ENCODE assay signal across 9 mouse cellular contexts in the genomic region with DNA sequence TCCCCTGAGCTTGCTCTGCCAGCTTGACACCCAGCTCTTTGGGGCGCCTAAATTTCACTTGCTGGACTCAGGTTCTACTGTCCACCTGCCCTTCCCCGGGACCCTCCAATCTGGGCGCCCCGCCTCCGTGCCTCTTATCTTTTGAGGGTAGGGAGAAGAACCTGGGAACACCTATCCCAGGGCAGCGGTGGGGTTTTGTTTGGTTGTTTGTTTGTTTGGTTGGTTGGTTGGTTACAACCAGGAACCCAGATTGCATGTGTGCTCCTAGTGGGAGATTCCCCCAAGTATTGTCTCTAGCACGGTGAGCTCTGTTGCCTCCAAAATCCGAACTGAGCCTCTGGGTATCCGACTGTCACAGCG. TPM values are rescaled to one million over a fixed set of nuclear protein-coding genes. Genes with fewer than 3 reads are reported as not detected.
DNase-seq lines count a peak whose midpoint lies in the region; ATAC-seq and TF ChIP-seq lines count a peak whose summit lies in the region.
"Had no signal": no experiment of that assay in that cellular context is flagged by ENCODE, and none has a peak within 500 bp of the region (broad histone marks: within the 10 kb centered on the region; RNA-seq: fewer than 3 reads in every experiment).

No protein-coding gene starts in this region.

- H3K79me2 ChIP-seq in heart, adult 2 months (replicated peaks; ENCODE audit: control insufficient read depth, insufficient read depth, low read length), result no peaks in the 10 kb centered on the region

- no peak for TF ChIP-seq EP300 in heart, adult 2 months (IDR thresholded peaks at IDR 0.05; ENCODE audit: insufficient read depth, low read depth, low read length)

- H3K9ac ChIP-seq in heart, embryonic 12.5 days, result peak overlapping the region; percentile 67; the same call in 1 of the 2 replicates
- H3K9ac ChIP-seq in heart, adult 2 months (ENCODE audit: low read depth, low read length), result no peak overlapping the region
- peak overlapping the region; percentile 51 for H3K9ac ChIP-seq in hindbrain, embryonic 14.5 days
- H3K9ac ChIP-seq in midbrain, embryonic 11.5 days (ENCODE audit: low read length), result peak overlapping the region; percentile 59; the same call in 1 of the 2 replicates

- TF ChIP-seq CTCF in heart, adult 2 months (IDR thresholded peaks at IDR 0.05), result no peak

- no peak overlapping the region for H3K27ac ChIP-seq in heart, embryonic 12.5 days (ENCODE audit: poor library complexity, severe bottlenecking)
- H3K27ac ChIP-seq in heart, adult 2 months, result no peak overlapping the region
- no peak overlapping the region for H3K27ac ChIP-seq in hindbrain, embryonic 14.5 days
- H3K27ac ChIP-seq in midbrain, embryonic 11.5 days (ENCODE audit: low read depth, low read length), result no peak overlapping the region

- peaks cover 76% of the 10 kb centered on the region for H3K27me3 ChIP-seq in heart, embryonic 12.5 days (replicated peaks)
- H3K27me3 ChIP-seq in heart, adult 2 months (ENCODE audit: control insufficient read depth, insufficient read depth, low read length), result peaks cover 16% of the 10 kb centered on the region
- peaks cover 43% of the 10 kb centered on the region for H3K27me3 ChIP-seq in hindbrain, embryonic 14.5 days (ENCODE audit: control insufficient read depth, insufficient read depth, low read length)
- H3K27me3 ChIP-seq in midbrain, embryonic 11.5 days (ENCODE audit: control insufficient read depth, insufficient read depth, low read length), result peaks cover 33% of the 10 kb centered on the region

- peak overlapping the region; percentile 98 for H3K4me2 ChIP-seq in heart, embryonic 12.5 days
- peak overlapping the region; percentile 82 for H3K4me2 ChIP-seq in hindbrain, embryonic 14.5 days (replicated peaks)
- peak overlapping the region; percentile 75 for H3K4me2 ChIP-seq in midbrain, embryonic 11.5 days

- intact Hi-C loops in heart, adult 2 months (cut with DNase I), result no loop called here

- H3K36me3 ChIP-seq in heart, embryonic 12.5 days, result no peaks in the 10 kb centered on the region
- no peaks in the 10 kb centered on the region for H3K36me3 ChIP-seq in heart, adult 2 months (ENCODE audit: control insufficient read depth, insufficient read depth, low read length)
- no peaks in the 10 kb centered on the region for H3K36me3 ChIP-seq in hindbrain, embryonic 14.5 days (replicated peaks; ENCODE audit: control insufficient read depth, insufficient read depth)
- H3K36me3 ChIP-seq in midbrain, embryonic 11.5 days (ENCODE audit: control insufficient read depth, insufficient read depth, low read length), result no peaks in the 10 kb centered on the region

- peak overlapping the region; percentile 60 for H3K4me3 ChIP-seq in heart, embryonic 12.5 days
- no peak overlapping the region; the same call in 1 of the 2 replicates for H3K4me3 ChIP-seq in heart, adult 2 months
- H3K4me3 ChIP-seq in hindbrain, embryonic 14.5 days (replicated peaks; ENCODE audit: low read length), result peak overlapping the region; percentile 42
- peak overlapping the region; percentile 46 for H3K4me3 ChIP-seq in midbrain, embryonic 11.5 days (ENCODE audit: low read depth, low read length)

- no peaks in the 10 kb centered on the region for H3K9me3 ChIP-seq in heart, embryonic 12.5 days (replicated peaks)
- no peaks in the 10 kb centered on the region for H3K9me3 ChIP-seq in hindbrain, embryonic 14.5 days (ENCODE audit: control insufficient read depth, low read length)
- no peaks in the 10 kb centered on the region for H3K9me3 ChIP-seq in midbrain, embryonic 11.5 days (ENCODE audit: control insufficient read depth, low read length)

- no peak for DNase-seq in heart, adult 2 months
- DNase-seq in R1 (ENCODE audit: low read depth, low spot score), result peak; percentile 30
- no peak for DNase-seq in hindbrain, embryonic 14.5 days (ENCODE audit: low spot score)
- peak; percentile 94 for DNase-seq in midbrain, embryonic 11.5 days (ENCODE audit: low spot score, missing footprints)
- DNase-seq in urinary bladder, adult 18-20 months (ENCODE audit: low spot score in 2 of 2), result no peak
- no peak for DNase-seq in spleen, adult 12 weeks (ENCODE audit: low spot score)
- no peak for DNase-seq in ovary, adult 18-20 months (ENCODE audit: low spot score)

- WGBS in heart, embryonic 12.5 days, result under 1% methylated on average over 10 of the region's 10 CpGs
- WGBS in heart, adult 2 months, result 3% methylated on average over 10 of the region's 10 CpGs
- 1% methylated on average over 10 of the region's 10 CpGs for WGBS in hindbrain, embryonic 14.5 days
- WGBS in midbrain, embryonic 11.5 days, result 2% methylated on average over 10 of the region's 10 CpGs

- no peak for ATAC-seq in heart, embryonic 12.5 days (ENCODE audit: insufficient number of reproducible peaks, low FRiP score)
- ATAC-seq in hindbrain, embryonic 14.5 days (ENCODE audit: low FRiP score), result no peak
- no peak for ATAC-seq in midbrain, embryonic 11.5 days (ENCODE audit: low FRiP score)

- TF ChIP-seq POLR2A in heart, adult 2 months (IDR thresholded peaks at IDR 0.05; ENCODE audit: insufficient read depth, low read depth, low read length), result no peak

- peaks cover 12% of the 10 kb centered on the region for H3K4me1 ChIP-seq in heart, embryonic 12.5 days (replicated peaks)
- H3K4me1 ChIP-seq in heart, adult 2 months (ENCODE audit: control insufficient read depth, insufficient read depth, low read length), result no peaks in the 10 kb centered on the region
- H3K4me1 ChIP-seq in hindbrain, embryonic 14.5 days (replicated peaks; ENCODE audit: control insufficient read depth, insufficient read depth, low read length), result peaks cover 12% of the 10 kb centered on the region
- H3K4me1 ChIP-seq in midbrain, embryonic 11.5 days (ENCODE audit: control insufficient read depth, insufficient read depth, low read length), result peaks cover 12% of the 10 kb centered on the region

RNA-seq across cellular contexts. Expression of gene Npy, which starts 0.3 kb away (rescaled TPM):
- polyA plus RNA-seq in heart, embryonic 12.5 days (2016; fragmentation: Nextera tagmentation; extraction: Ambion mirVana), result 2.7 and 3.5 TPM in 2 replicates
- not detected for total RNA-seq in heart, adult 2 months (2021)
- 5.3 and 7.1 TPM in 2 replicates for polyA plus RNA-seq in heart, adult 2 months (2012; rRNA removed)
- 212 and 306 TPM in 2 replicates for polyA plus RNA-seq in hindbrain, embryonic 14.5 days (2014; fragmentation: Nextera tagmentation; extraction: Ambion mirVana)
- 2.1 and 3.0 TPM in 2 replicates for polyA plus RNA-seq in midbrain, embryonic 11.5 days (2014; fragmentation: Nextera tagmentation; extraction: Ambion mirVana)
- polyA plus RNA-seq: C2C12 had no signal

Comparison
In these comparisons a context has a peak if more than half of its experiments do, and no peak if none do; other contexts are left out.
1. DNase-seq: peak in R1 (single experiment) and midbrain, embryonic 11.5 days (single experiment); none in heart, adult 2 months (0 of 2), hindbrain, embryonic 14.5 days (single experiment), urinary bladder, adult 18-20 months (0 of 2), spleen, adult 12 weeks (single experiment) and ovary, adult 18-20 months (single experiment).
2. RNA of gene Npy, which starts 0.3 kb away (polyA plus RNA-seq): 212 to 306 TPM in hindbrain, embryonic 14.5 days; 5.3 to 7.1 TPM in heart, adult 2 months, 2.1 to 3.0 TPM in midbrain, embryonic 11.5 days and 2.7 to 3.5 TPM in heart, embryonic 12.5 days; every median in the first group is over 10 times any median in the second.
3. Peak in every context shown above with its lines, with median percentiles within 50 percentile points of each other: H3K4me2 ChIP-seq.